17 mouse cellular contexts compared by ENCODE assay signal in genomic region chr11:94681640-94682039, GRCm38 (mm10). TPM values are rescaled to one million over a fixed set of nuclear protein-coding genes. Genes with fewer than 3 reads are reported as not detected.
"Had no signal": no experiment of that assay in that cellular context is flagged by ENCODE, and none has a peak within 500 bp of the region (broad histone marks: within the 10 kb centered on the region; RNA-seq: fewer than 3 reads in every experiment).

No protein-coding gene starts in this region.

- H3K9me3 ChIP-seq: limb, embryonic 15.5 days; liver, embryonic 12.5 days; midbrain, embryonic 13.5 days had no signal

- DNase-seq: kidney, postnatal 10 days; lung, embryonic 14.5 days; lung, postnatal 10 days; lung, postnatal 4 days; thymus, postnatal 4 days had no signal

- H3K27ac ChIP-seq: left cerebral cortex, adult 2 months; limb, embryonic 15.5 days; liver, embryonic 12.5 days; midbrain, embryonic 13.5 days; stomach, postnatal 0 days had no signal

- H3K9ac ChIP-seq: limb, embryonic 15.5 days; liver, embryonic 12.5 days; lung, embryonic 14.5 days; midbrain, embryonic 13.5 days had no signal

- H3K36me3 ChIP-seq: limb, embryonic 15.5 days; liver, embryonic 12.5 days; midbrain, embryonic 13.5 days had no signal

- H3K4me2 ChIP-seq: limb, embryonic 15.5 days; liver, embryonic 12.5 days; lung, embryonic 14.5 days; midbrain, embryonic 13.5 days had no signal

- ATAC-seq: liver, embryonic 12.5 days; midbrain, embryonic 13.5 days had no signal

- H3K4me3 ChIP-seq: left cerebral cortex, adult 2 months; limb, embryonic 15.5 days; liver, embryonic 12.5 days; midbrain, embryonic 13.5 days had no signal

- H3K27me3 ChIP-seq: limb, embryonic 15.5 days; liver, embryonic 12.5 days; midbrain, embryonic 13.5 days had no signal

RNA-seq across cellular contexts. Expression of gene Gm11541, which starts 22.7 kb away (rescaled TPM):
- total RNA-seq: layer of hippocampus, adult 8-10 months; layer of hippocampus, postnatal 25 days; left cerebral cortex, adult 2 months; left cerebral cortex, postnatal 25 days had no signal
- polyA plus RNA-seq: large intestine, adult 2 months; liver, embryonic 12.5 days; liver, embryonic 16.5 days; midbrain, embryonic 13.5 days; midbrain, postnatal 0 days; neural tube, embryonic 14.5 days had no signal

RNA-seq across cellular contexts. Expression of gene Eme1, which starts 27.9 kb away (rescaled TPM):
- total RNA-seq: left cerebral cortex, adult 2 months had no signal
